Mouse (Mus musculus): Measurements from ENCODE around the gene Meis1.

Meis1 gene

GRCm38 (mm10) chr11:19018489-19019203 lies at the start of gene Meis1:
Gene Meis1 (minus strand): TSS chr11:19018985.
- DNase-seq (ENCODE audit: low spot score in 2 of 2) = peak; percentile 40 to 61

DNA sequence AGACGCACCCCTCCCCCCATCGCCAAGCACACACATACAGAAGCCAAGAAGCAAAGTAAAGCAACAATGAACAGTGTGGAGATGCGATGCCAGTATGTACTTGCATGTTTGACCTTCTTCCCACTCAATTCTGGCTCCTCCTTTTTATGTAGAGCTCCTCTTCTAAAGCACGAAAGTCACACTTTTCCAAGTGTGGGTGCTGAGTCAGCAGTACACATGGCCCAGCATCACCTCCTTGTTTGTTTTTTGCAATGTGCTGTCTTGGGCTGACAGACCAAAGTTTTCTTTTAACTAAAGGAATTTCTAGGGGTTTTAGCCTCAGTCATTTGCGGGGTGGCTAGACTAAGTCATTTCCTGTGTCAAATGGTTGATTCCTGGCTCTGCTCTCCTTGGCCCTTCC lies 48.5 kb upstream of the Meis1 start:
- DNase-seq (ENCODE audit: low spot score in 2 of 2) = no peak

- no peak for DNase-seq (ENCODE audit: low spot score in 2 of 2)
Measured at GRCm38 (mm10) chr11:19049276-19049675, 30.5 kb upstream of the Meis1 start.

DNA sequence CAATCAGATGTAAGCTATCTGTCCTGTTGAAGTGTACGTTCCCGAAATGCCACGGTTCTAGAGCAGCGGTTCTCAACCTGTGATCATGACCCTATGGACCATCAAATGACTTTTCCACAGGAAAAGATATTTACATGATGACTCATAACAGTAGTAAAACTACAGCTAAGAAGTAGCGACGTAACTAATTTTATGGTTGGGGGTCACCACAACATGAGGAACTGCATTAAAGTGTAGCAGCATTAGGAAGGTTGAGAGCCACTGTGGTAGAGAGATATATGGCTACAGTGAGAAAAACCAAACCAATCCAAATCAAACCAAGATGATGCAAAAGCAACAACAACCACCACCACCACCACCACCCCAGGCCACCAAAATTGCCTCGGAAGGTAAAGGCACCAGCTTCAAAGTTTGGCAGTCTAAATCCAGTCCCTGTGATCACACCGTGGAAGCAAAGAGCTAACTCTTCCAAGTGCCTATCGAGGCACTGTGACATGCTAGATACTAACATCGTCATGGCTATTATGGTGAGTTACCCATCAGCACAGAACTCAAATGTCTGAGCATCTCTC lies 17.9 kb upstream of the Meis1 start:
- no peak for DNase-seq (ENCODE audit: low spot score in 2 of 2)

DNA sequence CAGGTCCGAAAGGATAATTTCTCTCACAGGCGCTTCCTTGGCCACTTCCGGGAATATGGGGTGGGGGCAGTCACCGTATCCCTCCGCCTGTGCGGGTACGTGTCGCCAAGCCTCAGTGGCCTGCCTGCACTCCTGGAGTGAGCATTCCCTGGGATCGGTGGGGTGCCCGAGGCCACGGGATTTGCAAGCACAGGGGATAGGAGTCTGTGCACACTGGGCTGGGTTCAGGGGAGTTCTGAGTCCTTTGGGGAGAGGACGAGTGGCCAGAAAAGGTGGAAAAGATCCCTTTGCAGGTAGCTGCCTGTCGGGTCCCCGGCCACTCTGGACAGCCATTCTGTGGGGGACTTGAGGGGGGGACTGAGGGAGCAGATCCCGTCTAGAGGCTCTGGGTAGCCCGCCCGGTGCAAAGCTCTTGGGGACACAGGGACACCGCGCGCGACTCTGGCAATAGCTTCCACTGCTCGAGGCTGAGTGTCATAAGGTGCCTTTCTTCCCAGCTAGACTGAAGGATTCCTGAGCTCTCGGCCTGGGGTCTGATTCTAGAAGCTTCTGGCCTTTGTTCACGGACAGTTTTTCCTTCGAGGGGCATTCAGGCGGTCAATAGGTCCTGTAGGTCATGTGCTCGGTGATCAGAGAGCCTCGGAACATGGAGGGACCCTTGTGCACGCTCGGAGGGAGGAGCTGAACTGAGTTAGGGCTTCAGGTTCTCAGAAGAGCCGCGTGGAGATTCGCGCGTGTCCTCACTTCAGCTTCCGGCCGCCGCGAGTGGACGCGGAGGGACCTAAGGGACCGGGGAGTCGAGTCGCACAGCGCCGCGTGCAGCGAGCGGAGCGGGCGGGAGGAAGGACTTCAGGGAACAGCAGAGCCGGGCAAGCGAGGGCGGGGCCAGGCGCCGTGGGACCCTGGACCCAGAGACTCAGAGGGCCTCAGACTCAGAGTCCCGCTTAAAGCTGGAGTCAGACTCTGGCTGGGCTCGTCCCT lies 8.1 kb upstream of the Meis1 start:
- DNase-seq (ENCODE audit: low spot score in 2 of 2) = no peak

- DNase-seq (ENCODE audit: low spot score in 2 of 2) = no peak
Measured at GRCm38 (mm10) chr11:19025976-19026520, 7.3 kb upstream of the Meis1 start.

DNA sequence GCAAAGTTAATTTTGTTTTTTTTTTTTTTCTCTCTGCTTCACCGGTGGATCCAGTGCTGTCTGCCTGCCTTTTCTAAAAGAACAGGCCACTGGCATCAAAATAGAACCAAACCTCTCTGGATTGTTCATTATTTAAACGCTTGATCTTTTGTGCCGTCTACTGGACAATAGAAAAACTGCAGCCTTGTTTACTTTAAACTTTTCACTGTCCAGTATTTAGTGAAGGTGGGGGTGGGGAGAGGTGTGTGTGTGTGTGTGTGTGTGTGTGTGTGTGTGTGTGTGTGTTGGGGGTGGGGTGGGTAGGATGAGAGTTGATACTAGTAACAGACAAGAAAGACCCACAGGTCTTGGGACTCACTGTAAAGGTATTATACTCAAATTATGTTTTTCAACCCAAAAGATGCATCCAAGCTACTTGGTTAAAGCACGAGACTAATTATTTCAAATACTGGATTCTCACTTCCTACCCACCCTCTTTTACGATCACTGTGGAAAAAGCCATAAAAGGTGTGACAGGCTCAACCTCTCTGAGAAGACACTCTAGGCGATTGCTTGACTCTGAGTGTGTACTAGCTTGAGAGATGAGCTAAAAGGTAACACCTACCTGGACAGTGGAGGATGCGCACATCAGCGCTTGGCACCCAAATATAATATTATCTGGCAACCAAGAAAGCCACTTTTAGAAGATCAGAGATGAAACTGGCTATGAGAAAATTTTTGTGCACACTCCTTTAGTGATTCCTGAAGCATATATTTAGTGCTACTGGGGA lies 5.9 kb upstream of the Meis1 start:
- DNase-seq (ENCODE audit: low spot score in 2 of 2) = no peak

DNA sequence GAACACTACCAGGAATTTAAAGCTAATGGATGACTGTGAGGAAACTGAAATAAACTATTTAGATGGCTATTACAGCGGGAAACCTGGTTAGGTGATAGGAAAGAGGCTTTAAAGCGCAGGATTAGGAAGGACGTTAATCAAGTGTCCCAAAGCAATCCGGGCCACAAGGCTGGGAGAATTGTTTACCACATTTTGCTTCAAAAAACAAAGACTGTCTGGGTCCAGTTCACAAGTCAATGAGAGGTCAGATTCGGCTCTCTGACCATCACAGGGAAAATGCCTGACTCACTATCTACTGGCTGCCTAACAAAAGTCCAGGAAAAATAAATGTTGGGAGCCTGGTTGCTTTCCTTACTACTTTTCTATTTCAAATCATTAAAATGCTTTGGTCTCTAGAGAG lies 4.6 kb upstream of the Meis1 start:
- DNase-seq (ENCODE audit: low spot score in 2 of 2) = no peak

DNA sequence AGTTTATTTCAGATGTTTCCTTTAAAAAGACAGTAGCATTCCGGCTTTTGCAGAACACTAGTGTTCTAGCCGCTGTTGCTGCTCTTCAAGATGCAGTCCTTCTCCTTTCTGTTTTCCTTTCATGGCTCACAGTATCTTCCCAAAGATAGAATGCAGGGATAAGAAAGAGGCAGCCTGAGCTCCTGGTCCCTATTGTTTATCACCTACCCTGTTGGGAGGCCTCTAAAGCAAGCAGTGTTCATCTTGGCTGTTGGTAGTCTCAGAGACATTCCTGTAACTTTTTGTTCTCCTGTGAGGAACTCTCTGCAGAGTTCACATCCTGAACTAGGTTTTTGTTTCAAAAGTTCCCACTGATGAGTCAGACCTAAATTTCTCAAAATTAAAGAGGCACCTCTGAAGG lies 3.8 kb upstream of the Meis1 start:
- DNase-seq (ENCODE audit: low spot score in 2 of 2) = no peak

- no peak for DNase-seq (ENCODE audit: low spot score in 2 of 2)
Measured at GRCm38 (mm10) chr11:19020951-19021710, 2.3 kb upstream of the Meis1 start.

DNA sequence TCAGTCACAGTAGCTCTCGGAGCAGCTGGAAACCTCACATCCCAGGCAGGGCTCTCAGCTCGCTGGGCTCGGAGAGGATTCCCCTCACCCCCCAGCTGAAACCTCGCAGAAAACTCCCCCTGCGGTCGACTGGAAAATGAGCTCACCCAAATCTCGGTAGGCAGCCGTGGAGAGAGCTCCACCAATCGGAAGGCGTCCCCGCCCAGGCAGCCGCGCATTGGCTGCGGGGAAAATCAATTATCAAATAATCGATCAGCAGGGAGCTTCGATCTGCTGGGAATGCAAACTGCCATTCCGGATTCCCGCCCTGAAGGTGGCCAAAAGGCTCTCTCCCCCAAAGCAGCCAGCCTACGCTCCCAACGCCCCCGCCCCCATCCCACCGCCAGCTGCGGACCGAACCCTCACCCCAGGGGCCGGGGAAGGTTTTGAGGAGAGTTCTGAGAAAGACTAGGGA lies 1.6 kb upstream of the Meis1 start:
- peak; percentile 44 to 70 for DNase-seq (ENCODE audit: low spot score in 2 of 2)

GRCm38 (mm10) chr11:19019204-19020171 lies 703 bp upstream of the Meis1 start:
- no peak for DNase-seq (ENCODE audit: low spot score in 2 of 2)

GRCm38 (mm10) chr11:19017719-19018413 lies 919 bp downstream of the Meis1 start:
- no peak for DNase-seq (ENCODE audit: low spot score in 2 of 2)

DNA sequence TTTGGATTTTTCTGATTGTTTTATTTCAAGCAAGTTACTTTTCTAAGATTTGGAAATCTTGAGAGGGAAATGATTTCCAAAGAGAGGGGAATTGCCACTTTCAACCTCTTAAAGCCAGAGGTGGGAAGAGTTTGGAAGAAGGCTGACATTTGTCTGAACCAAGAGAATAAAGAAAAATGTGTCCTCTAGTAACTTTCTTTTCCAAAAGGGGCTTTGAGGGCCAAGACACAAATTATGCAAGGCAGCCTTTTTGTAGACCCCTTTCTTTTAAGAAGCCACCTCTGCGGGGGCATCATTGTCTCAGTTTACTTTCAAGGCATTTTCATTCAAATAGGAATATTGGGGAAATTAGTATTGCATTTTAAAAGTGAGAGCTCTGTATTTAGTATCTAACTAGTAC lies 1.5 kb downstream of the Meis1 start:
- DNase-seq (ENCODE audit: low spot score in 2 of 2) = no peak

DNA sequence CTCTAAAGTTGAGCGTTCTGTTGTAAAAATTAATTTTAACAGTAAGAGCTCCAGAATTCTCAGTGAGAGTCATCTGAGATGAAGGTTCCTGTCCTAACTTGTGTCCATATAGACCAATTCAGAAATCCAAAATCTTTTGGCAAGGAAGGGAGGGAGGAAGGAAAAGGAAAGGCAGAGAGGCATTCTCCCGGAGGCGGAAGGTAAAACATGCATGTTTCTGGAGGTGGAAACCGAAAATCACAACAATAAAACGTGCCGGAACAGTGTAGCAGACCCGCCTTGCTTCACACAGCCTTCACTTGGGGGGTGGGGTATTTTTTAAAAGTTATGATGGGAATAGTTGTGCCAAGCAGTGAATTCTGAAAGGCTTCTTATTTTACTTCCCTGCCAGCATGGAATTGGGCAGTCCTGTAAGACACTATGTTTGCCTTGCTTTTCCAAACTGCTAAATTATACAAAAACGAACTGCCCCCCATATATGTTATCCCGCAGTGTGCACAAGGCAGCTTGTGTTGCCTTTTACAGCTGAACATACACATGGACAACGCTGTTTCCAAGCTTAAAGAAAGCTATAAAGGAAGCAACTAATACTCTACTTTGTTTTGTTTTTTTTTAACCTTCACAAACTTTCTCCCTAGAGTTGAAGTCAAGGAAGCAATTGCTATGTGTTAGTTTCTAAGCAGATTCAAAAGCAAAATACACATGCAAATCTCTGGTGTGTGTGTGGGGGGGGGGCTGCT lies 2.1 kb downstream of the Meis1 start:
- DNase-seq (ENCODE audit: low spot score in 2 of 2) = no peak

DNA sequence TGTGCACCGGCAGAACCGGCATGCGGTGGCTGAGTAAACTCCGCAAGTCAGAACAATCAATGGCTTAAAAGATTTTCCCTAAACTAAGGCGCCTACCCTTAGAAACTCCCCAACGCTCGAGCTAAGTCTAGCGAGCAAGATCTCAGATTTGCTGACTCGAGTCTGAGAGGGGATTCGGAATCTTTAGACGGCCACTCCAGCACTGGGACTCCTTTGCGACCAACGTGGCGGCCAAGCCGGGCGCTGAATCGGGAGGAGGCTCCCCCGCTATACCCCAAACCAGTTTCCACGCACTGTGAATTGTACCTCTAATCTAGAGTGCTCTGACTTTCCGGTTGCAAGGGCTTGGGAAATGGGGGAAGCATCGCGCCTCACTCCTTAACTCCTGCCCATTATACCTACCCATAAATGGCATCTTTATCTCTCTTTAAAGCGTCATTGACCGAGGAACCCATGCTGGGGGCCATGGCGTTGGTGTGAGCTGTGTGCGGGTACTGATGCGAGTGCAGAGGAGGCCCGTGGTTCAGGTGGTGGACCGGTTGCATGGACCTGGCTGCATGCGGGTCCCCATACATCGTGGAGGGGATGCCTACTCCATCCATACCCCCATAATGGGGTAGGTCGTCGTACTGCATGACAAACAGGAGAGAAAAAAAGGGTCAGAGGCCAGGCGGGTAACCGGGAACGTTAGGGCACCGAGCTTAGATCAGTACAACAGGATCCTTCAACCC lies 2.9 kb downstream of the Meis1 start:
- no peak for DNase-seq (ENCODE audit: low spot score in 2 of 2)

DNA sequence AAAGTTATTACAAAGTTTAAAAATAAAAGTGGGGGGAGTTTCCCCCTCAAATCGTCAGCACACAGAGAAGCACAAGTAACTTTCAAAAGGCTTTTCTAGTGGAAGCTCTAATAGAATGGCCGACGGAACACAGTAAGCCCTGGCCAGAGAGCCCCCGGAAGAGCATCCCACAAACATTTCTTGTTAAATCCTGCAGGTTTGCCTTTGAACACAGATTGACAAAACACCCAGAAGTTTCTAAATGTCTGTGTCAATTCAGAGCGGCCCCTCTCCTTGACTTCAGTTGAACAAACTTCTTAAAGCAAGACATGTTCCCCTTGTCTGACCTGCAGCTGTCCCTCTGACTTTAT lies 3.4 kb downstream of the Meis1 start:
- no peak for DNase-seq (ENCODE audit: low spot score in 2 of 2)
